Mouse (Mus musculus) midbrain, embryonic 16.5 days (tissue): ENCODE data around the gene Lama2. TPM values are rescaled to one million over a fixed set of nuclear protein-coding genes. Genes with fewer than 3 reads are reported as not detected.
"Not testable (repeated sequence)": the region's sequence is repeated elsewhere in the genome, so short reads cannot be mapped to it uniquely, and the experiment has no call there.

ENCODE experiments used
- ATAC-seq: fragments of 200-750 bp; cut with Nextera tagmentation; 2 replicates; pipeline ENCODE4 v1.8.0; 2017; ENCODE audit warnings: moderate TSS enrichment
- H3K27ac ChIP-seq: fragments of 300-500 bp; sonication (generic); 2 replicates; pipeline ENCODE4 v1.5.1; 2014; ENCODE audit warnings: mild to moderate bottlenecking, low read length, mixed read lengths
- H3K27me3 ChIP-seq: fragments of 300-500 bp; sonication (generic); 2 replicates; pipeline ENCODE4 v1.6.1; 2014; ENCODE audit warnings: low read depth, low read length, mixed read lengths; ENCODE audit not compliant: control insufficient read depth, insufficient read depth
- H3K36me3 ChIP-seq: fragments of 300-500 bp; sonication (generic); 2 replicates; pipeline ENCODE4 v1.6.1; 2014; ENCODE audit warnings: mild to moderate bottlenecking, low read length, moderate library complexity, mixed read lengths; ENCODE audit not compliant: control insufficient read depth, insufficient read depth
- H3K4me1 ChIP-seq: fragments of 300-500 bp; sonication (generic); 2 replicates; pipeline ENCODE4 v1.6.1; 2014; ENCODE audit warnings: mild to moderate bottlenecking, low read length, mixed read lengths; ENCODE audit not compliant: control insufficient read depth, insufficient read depth
- H3K4me2 ChIP-seq: fragments of 300-500 bp; sonication (generic); 2 replicates; pipeline ENCODE4 v1.6.1; 2014; ENCODE audit warnings: mild to moderate bottlenecking, low read length, mixed read lengths
- H3K4me3 ChIP-seq: fragments of 300-500 bp; sonication (generic); 2 replicates; pipeline ENCODE4 v1.5.1; 2014; ENCODE audit warnings: low read depth, mild to moderate bottlenecking, low read length, moderate library complexity, mixed read lengths
- H3K9ac ChIP-seq: fragments of 300-500 bp; sonication (generic); 2 replicates; pipeline ENCODE4 v1.6.1; 2014; ENCODE audit warnings: low read depth, low read length, mixed read lengths
- H3K9me3 ChIP-seq: fragments of 300-500 bp; sonication (generic); replicated peaks from 2 replicates; pipeline ENCODE4 v1.6.1; 2014; ENCODE audit warnings: mild to moderate bottlenecking, low read length, mixed read lengths; ENCODE audit not compliant: control insufficient read depth, poor library complexity, severe bottlenecking
- WGBS: fragments of 180-500 bp; shearing (Covaris S2); extraction: QIAGEN DNeasy Blood & Tissue Kit; methylation state at CpG from one replicate; pipeline ENCODE4 v1.1.7; 2014; 5-methylcytosine and 5-hydroxymethylcytosine counted together
- polyA plus RNA-seq: library from polyadenylated mRNA; unstranded; fragments of >200 nt; fragmentation: Nextera tagmentation; extraction: Ambion mirVana; gene quantifications from 2 replicates; pipeline ENCODE4 v1.2.1, GENCODE M21; 2015

Lama2 gene
- polyA plus RNA-seq, 1 experiment from 2014 or later = 3.9 TPM

DNA sequence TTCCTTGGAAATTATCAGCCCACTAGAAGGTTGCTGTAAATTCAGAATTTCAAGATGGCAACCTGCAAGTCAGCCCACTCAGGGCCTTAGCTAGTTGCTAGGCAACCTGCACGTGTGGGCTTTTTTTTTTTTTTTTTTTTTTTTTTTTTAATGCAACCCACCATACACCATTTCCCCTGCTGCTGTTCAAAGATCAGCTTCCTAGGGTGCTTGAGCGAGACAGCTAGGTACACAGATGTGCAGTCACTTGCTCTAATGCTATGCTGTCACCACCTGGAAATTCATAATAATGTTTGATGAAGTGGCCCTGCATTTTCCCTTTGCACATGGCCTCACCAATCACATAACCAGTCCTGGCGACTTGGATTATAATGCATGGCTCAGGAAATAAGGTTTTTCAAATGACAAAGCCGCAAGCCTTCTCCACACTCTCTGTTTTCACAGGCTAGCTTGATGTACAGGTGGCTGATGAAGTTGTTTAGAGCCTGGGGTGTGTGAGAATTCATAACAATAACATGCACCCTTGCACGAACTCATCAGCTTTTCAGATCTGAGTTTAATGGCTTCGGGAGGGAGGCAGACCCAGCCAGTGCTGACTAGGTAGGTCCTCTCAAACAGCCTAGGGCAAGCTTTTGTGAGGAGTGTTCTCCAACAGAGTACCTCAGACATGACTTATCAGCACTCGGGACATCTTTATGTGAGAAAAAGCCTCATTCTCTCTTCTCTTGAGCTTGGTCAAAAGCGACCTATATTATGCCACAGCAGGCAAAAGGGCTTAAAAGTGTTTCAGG is 625.4 kb downstream of the Lama2 start:
- H3K4me2 ChIP-seq = no peak overlapping the region
- peak overlapping the region; percentile 53 for H3K27ac ChIP-seq
- WGBS = 55% methylated on average over 8 of the region's 8 CpGs
- H3K9me3 ChIP-seq = no peaks in the 10 kb centered on the region
- H3K36me3 ChIP-seq = no peaks in the 10 kb centered on the region
- no peak overlapping the region for H3K9ac ChIP-seq
- no peak overlapping the region for H3K4me3 ChIP-seq
- no peaks in the 10 kb centered on the region for H3K27me3 ChIP-seq
- peaks cover 6% of the 10 kb centered on the region; the same call in 1 of the 2 replicates for H3K4me1 ChIP-seq
- peak; percentile 75 for ATAC-seq

DNA sequence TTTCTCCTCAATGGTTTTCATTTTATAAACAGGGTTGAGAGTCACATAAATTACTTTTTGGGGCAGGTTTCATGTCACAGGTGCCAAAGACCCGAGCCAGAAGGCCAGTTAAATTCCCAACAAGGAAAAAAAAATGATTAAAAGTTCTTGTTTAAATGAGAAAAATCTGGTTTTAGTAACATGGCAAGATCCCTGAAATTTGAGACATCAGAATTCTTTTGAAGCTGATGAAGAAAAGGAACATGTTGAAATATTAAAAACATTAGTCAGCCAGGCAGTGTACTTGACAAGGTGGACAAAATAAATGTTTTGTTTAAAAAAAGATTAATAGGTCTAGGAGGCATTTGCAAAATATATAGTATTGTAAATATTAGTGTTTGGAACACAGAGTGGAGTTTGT is 634.1 kb downstream of the Lama2 start:
- Histone ChIP-seq H3K4me2 (no peak overlapping the region), H3K36me3 (no peaks in the 10 kb centered on the region), H3K4me1 (no peaks in the 10 kb centered on the region), H3K9me3 (no peaks in the 10 kb centered on the region), H3K27me3 (no peaks in the 10 kb centered on the region), H3K9ac (no peak overlapping the region), H3K4me3 (no peak overlapping the region), H3K27ac (no peak overlapping the region)
- 49% methylated on average over 1 of the region's 1 CpGs for WGBS
- ATAC-seq = no peak

DNA sequence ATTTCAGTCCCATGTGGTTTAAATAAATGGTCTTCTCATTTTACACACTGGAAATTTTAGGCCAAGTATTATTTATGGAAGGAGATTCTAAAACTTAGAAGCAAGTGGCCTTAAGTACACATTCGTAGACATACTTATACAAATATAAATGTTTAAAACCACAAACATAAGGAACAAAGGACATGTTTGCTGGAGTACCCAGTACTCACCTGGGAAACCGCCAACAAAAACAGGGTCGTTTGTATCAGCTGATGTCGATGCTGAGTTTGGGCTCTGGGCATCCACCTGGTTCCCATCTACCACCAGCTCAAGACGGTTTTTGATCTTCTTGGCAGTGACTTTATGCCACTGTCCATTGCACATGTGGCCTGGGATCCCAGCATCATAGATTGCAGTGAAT is 635.5 kb downstream of the Lama2 start:
- H3K4me2 ChIP-seq, H3K36me3 ChIP-seq, H3K9ac ChIP-seq, H3K9me3 ChIP-seq, H3K27me3 ChIP-seq, ATAC-seq, H3K4me1 ChIP-seq, H3K4me3 ChIP-seq, H3K27ac ChIP-seq: not testable (repeated sequence)
- WGBS = 86% methylated on average over 5 of the region's 5 CpGs

DNA sequence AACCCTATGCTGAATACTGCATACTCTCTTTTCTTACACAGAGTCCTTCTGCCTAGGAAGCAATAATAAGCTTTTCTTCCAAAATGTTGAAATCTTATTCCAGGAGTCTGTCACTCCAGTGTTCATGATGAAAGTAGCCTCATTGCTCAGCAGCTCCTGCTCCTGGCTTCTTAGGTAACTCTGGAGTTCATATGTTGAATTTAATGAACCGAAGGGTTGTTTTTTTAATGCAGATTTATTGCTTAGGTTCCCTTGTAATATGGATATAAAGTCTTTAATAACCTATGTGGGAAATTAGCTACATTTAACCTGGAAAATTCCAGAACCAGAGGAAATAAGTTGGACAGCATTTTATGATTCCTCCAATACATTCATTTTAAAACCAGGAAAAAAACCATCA is 636.0 kb downstream of the Lama2 start:
- ATAC-seq = no peak
- H3K27ac ChIP-seq = no peak overlapping the region
- no peaks in the 10 kb centered on the region for H3K36me3 ChIP-seq
- H3K9me3 ChIP-seq = no peaks in the 10 kb centered on the region
- no peak overlapping the region for H3K9ac ChIP-seq
- H3K27me3 ChIP-seq = no peaks in the 10 kb centered on the region
- no peaks in the 10 kb centered on the region for H3K4me1 ChIP-seq
- WGBS = 96% methylated on average over 1 of the region's 1 CpGs
- no peak overlapping the region for H3K4me2 ChIP-seq
- H3K4me3 ChIP-seq = no peak overlapping the region

DNA sequence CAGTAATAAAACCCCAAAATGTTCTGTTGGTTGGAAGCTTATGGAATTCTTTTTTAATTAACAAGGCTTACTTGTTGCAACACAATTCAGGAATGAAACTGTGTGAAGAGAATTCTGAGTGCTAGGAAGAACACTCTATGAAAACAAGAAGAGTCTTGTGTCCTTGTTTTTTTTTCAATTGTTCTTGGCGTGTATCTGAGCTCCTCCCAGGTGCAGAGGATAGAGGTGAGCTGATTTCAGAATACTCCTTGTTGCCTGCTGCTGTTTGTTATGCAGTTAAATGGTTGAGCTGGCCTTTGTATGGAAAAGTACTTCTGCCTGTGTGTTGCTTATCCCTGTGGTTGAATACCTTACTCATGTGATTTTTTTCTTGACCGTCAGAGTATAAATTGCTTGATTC is 636.9 kb downstream of the Lama2 start:
- H3K4me1 ChIP-seq = no peaks in the 10 kb centered on the region
- H3K4me3 ChIP-seq = no peak overlapping the region
- H3K27me3 ChIP-seq = no peaks in the 10 kb centered on the region
- no peak overlapping the region for H3K4me2 ChIP-seq
- ATAC-seq = no peak
- no peak overlapping the region for H3K27ac ChIP-seq
- WGBS = 85% methylated on average over 2 of the region's 2 CpGs
- H3K9ac ChIP-seq = no peak overlapping the region
- no peaks in the 10 kb centered on the region for H3K36me3 ChIP-seq
- H3K9me3 ChIP-seq = no peaks in the 10 kb centered on the region

DNA sequence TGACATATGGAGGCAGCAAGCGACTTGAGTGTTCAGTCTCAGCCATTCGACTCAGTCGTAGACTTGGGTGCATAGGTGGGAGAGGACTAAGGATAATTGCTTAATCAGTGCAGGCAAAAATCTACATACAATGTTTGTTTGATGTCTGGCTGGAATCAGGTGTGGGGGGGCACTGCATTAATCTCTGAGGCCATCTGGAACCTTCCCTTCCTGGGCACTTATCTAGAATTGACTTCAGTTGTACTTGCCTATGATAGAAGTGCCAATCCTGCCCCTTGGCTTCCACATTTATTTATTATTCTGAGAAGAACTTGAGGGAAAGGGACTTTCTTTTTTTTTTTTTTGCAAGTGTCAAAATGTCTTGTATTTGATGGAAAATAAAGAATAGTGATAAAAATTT is 644.2 kb downstream of the Lama2 start:
- H3K27me3 ChIP-seq = no peaks in the 10 kb centered on the region
- H3K36me3 ChIP-seq = no peaks in the 10 kb centered on the region
- H3K9me3 ChIP-seq = no peaks in the 10 kb centered on the region
- no peak overlapping the region for H3K4me2 ChIP-seq
- no peaks in the 10 kb centered on the region for H3K4me1 ChIP-seq
- no peak overlapping the region for H3K9ac ChIP-seq
- no peak overlapping the region for H3K27ac ChIP-seq
- 94% methylated on average over 3 of the region's 3 CpGs for WGBS
- H3K4me3 ChIP-seq = no peak overlapping the region
- ATAC-seq = no peak

DNA sequence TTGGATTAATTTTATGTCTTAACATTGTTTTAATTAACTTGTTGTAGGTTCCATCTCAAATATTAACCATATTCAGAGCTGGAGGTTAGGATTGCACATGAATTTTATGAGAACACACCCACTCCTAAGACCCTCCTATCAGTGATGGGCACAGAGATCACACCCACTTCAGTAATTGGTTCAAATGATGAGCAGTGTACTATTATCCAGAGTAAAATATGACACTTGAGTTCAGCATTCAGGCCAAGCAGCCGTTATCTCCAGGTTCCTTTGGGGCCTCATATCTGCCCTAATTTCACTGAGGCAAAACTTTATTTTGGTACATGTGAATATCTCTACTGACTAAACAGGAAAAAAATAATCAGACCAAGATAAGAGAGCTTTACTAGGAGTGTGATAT is 645.3 kb downstream of the Lama2 start:
- WGBS = 85% methylated on average over 1 of the region's 1 CpGs
- Histone ChIP-seq H3K9me3 (no peaks in the 10 kb centered on the region), H3K27me3 (no peaks in the 10 kb centered on the region), H3K4me1 (no peaks in the 10 kb centered on the region), H3K9ac (no peak overlapping the region), H3K4me2 (no peak overlapping the region), H3K36me3 (no peaks in the 10 kb centered on the region), H3K4me3 (no peak overlapping the region), H3K27ac (no peak overlapping the region)
- ATAC-seq = no peak

DNA sequence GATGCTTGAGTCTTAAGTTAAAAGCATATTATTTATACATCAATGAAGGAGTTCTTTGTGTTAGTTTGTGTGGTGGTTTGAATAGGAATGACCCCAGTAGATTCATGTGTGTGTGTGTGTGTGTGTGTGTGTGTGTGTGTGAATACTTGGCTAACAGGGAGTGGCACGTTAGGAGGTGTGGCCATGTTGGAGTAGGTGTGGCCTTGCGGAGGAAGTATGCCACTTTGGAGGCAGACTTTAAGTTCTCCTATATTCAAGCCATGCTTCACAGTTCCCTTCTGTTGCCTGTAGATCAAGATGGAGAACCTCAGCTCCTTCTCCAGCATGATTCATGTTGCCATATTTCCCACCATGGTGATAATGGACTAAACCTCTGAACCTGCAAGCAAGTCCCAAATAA is 646.0 kb downstream of the Lama2 start:
- Histone ChIP-seq H3K4me3 (no peak overlapping the region), H3K4me1 (no peaks in the 10 kb centered on the region), H3K9me3 (no peaks in the 10 kb centered on the region), H3K27me3 (no peaks in the 10 kb centered on the region), H3K9ac (no peak overlapping the region), H3K27ac (no peak overlapping the region), H3K4me2 (no peak overlapping the region), H3K36me3 (no peaks in the 10 kb centered on the region)
- ATAC-seq = no peak
- 86% methylated on average over 2 of the region's 2 CpGs for WGBS

DNA sequence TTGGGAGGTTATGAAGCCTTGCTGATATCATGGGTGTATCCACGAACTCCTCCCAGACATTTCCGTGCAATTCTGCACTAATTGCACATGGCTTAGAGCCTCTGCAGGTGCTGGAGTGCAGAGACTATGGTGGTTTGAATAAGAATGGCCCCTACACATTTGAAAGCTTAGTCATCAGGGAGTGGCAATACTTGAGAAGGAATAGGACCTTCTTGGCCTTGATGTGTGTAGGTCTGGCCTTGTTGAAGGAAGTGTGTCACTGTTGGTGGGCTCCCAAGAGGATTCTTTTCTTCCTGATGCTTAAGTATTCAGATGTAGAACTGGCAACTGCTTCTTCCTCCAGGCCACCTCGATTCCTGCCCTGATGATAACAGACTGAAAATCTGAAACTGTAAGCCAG is 661.0 kb downstream of the Lama2 start:
- H3K27ac ChIP-seq = no peak overlapping the region
- ATAC-seq = no peak
- H3K4me3 ChIP-seq = no peak overlapping the region
- WGBS = 85% methylated on average over 3 of the region's 3 CpGs
- no peaks in the 10 kb centered on the region for H3K9me3 ChIP-seq
- no peaks in the 10 kb centered on the region for H3K4me1 ChIP-seq
- H3K36me3 ChIP-seq = no peaks in the 10 kb centered on the region
- no peak overlapping the region for H3K4me2 ChIP-seq
- H3K9ac ChIP-seq = no peak overlapping the region
- H3K27me3 ChIP-seq = no peaks in the 10 kb centered on the region
